In the genomic region with DNA sequence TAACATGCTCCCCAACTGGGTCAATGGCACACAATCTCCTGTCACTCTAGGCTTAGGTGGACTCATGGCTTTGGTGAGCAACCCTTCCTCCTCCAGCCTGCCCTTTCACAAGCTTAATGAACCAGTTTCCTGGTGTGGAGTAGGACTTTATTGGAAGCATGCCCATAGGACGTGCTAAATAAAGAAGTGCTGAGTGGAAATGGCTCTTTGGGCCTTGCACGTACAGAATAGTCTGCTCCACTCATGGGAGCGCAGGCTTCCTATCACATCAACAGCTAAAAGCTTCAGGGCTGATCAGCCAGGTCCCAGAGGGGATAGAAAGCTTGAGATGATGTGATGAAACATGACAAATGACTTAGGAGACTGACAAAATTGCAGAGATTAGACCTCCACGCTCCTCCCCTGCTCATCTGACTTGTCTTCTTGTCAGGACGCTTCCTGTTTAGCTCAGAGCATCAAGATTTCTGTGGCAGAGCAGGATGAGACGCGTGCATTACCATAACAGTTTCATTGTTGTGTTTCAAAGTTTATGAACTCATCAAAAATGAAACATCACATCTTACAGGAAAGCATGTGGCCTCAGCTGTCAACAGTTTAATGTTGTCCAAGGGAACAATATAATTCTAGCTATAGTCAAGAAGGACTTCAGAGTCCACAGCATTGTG, we compare ENCODE assay signal across 8 mouse cellular contexts.
A peak's percentile ranks its signal among the peaks of the same experiment; 100 is the strongest.
DNase-seq lines count a peak whose midpoint lies in the region; TF ChIP-seq lines count a peak whose summit lies in the region.

No protein-coding gene starts in this region.

- WGBS in liver, adult 2 months: 69% methylated on average over 7 of the region's 7 CpGs

- peak; percentile 20 for DNase-seq in liver, adult 2 months (ENCODE audit: extremely low read depth, low read depth, low spot score)
- DNase-seq in liver: no peak
- DNase-seq in heart, postnatal 10 days: peak; percentile 66 to 73
- peak; percentile 7 to 39 for DNase-seq in kidney, postnatal 25 days
- peak; percentile 15 for DNase-seq in retina, adult 2 months (ENCODE audit: low read depth, low spot score)
- no peak for DNase-seq in gastrocnemius, postnatal 25 days
- no peak for DNase-seq in ovary, adult 18-20 months (ENCODE audit: low spot score)
- DNase-seq in adrenal gland, postnatal 4 days (ENCODE audit: low spot score in 2 of 2): no peak

- no peak for TF ChIP-seq POLR2A in liver, adult 2 months (IDR thresholded peaks at IDR 0.05; ENCODE audit: extremely low read depth, insufficient read depth, low read length)

- H3K9ac ChIP-seq in liver, adult 2 months (ENCODE audit: low read depth, low read length): no peak overlapping the region

- no peaks in the 10 kb centered on the region for H3K36me3 ChIP-seq in liver, adult 2 months (ENCODE audit: control insufficient read depth, insufficient read depth, low read length)

- H3K4me3 ChIP-seq in liver, adult 2 months (ENCODE audit: insufficient read depth, low read depth, low read length): no peak overlapping the region

- no peaks in the 10 kb centered on the region; the same call in 1 of the 2 replicates for H3K4me1 ChIP-seq in liver, adult 2 months (ENCODE audit: control insufficient read depth, insufficient read depth, low read length)

- peak overlapping the region; percentile 29 for H3K27ac ChIP-seq in liver, adult 2 months (replicated peaks; ENCODE audit: insufficient read depth, low read depth, low read length)

- H3K27me3 ChIP-seq in liver, adult 2 months (ENCODE audit: control insufficient read depth, insufficient read depth, low read length): no peaks in the 10 kb centered on the region

- no peaks in the 10 kb centered on the region for H3K79me2 ChIP-seq in liver, adult 2 months (ENCODE audit: control insufficient read depth, insufficient read depth, low read length)

- TF ChIP-seq CTCF in liver, adult 2 months (IDR thresholded peaks at IDR 0.05; ENCODE audit: low read depth, low read length): no peak

- intact Hi-C loops in heart, postnatal 10 days (cut with DNase I): loop anchor here (5.0 kb wide), 1 partner anchor 88 kb away; no protein-coding TSS in a partner anchor

Comparison
In these comparisons a context has a peak if more than half of its experiments do, and no peak if none do; other contexts are left out.
1. DNase-seq: peak in liver, adult 2 months (single experiment), heart, postnatal 10 days (2 of 2), kidney, postnatal 25 days (2 of 2) and retina, adult 2 months (single experiment); none in liver (single experiment), gastrocnemius, postnatal 25 days (single experiment), ovary, adult 18-20 months (single experiment) and adrenal gland, postnatal 4 days (0 of 2).